Mouse (Mus musculus) ovary, adult 18-20 months (tissue): ENCODE measurements at regions not wholly inside any gene's neighbourhood (a gene's known extent, or its start where the extent isn't known, plus 50 kb on each side); places are given as distances from the start of the nearest gene placed in this dataset.

Source experiments
- DNase-seq: peaks from one replicate; pipeline ENCODE4 v3.0.0; 2022; ENCODE audit warnings: low spot score, mixed read lengths

- DNase-seq = no peak
Observed at GRCm38 (mm10) chr8:30946154-30947065, 2482.1 kb upstream of the 5930422O12Rik start.

GRCm38 (mm10) chr8:30952818-30953217 lies 2475.7 kb upstream of the 5930422O12Rik start:
- no peak for DNase-seq

GRCm38 (mm10) chr8:30959436-30960180 lies 2468.9 kb upstream of the 5930422O12Rik start:
- DNase-seq = no peak

- DNase-seq = no peak
Observed at GRCm38 (mm10) chr8:30960486-30960885, 2468.0 kb upstream of the 5930422O12Rik start.

DNA sequence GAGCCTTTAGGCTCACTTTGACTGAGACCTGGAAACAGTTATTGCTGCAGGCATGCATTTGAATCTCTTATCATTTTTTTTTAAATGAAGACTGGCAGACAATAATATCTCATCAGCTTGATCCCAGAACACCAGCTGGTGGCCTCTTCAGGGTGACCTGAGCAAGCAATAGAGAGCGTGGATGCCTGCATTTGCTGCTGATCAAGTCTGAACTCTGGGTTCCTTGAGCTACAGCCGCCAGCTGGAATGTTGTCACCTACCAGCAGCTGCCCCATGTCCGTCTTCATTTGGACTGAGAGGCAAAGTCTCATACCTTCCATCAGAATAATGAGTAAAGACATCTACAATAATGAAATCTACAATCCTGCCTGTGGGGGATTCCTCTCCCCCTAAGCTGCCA lies 2466.3 kb upstream of the 5930422O12Rik start:
- no peak for DNase-seq

- DNase-seq = no peak
Observed at GRCm38 (mm10) chr8:30982814-30983213, 2445.7 kb upstream of the 5930422O12Rik start.

DNA sequence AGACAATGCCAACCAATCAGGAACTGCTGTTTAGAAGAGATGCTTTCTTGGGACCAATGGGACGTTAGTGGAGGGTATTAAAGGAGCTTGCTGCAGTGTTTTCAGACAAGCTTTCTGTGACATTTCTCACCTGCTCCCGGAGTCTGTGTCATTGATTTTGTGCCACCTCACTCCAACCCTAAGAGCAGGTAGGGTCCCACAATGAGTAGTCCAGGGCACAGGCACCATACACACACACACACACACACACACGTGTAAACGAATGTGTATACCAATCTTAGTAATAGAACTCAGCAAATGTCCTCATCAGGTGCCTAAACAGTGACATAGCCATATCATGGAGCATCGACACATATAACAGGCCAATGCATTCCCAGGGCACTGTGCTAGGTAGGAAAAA lies 2440.5 kb upstream of the 5930422O12Rik start:
- no peak for DNase-seq

- DNase-seq = no peak
Observed at GRCm38 (mm10) chr8:30998657-30999056, 2429.9 kb upstream of the 5930422O12Rik start.

DNA sequence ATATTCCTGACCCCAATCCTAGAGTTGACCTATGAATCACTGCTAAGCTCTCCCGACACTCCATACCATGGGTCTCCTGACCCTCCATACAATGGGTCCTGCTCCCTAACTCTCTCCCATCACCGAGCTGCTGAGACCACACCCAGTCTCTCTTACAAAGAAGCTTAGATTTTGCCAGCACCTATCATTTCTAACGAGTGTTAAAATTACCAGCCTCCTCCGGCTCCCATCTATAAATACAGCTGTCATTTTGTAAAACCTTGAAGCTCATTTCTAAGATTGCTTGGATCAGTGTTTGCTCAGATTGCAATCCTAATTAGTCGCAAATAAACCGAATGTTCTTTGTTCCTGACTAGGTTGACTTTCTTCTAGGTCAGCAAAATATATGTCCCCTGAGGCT lies 2428.4 kb upstream of the 5930422O12Rik start:
- no peak for DNase-seq

GRCm38 (mm10) chr8:31001980-31002730 lies 2426.4 kb upstream of the 5930422O12Rik start:
- no peak for DNase-seq

- DNase-seq = no peak
Observed at GRCm38 (mm10) chr8:31008309-31008708, 2420.2 kb upstream of the 5930422O12Rik start.

DNA sequence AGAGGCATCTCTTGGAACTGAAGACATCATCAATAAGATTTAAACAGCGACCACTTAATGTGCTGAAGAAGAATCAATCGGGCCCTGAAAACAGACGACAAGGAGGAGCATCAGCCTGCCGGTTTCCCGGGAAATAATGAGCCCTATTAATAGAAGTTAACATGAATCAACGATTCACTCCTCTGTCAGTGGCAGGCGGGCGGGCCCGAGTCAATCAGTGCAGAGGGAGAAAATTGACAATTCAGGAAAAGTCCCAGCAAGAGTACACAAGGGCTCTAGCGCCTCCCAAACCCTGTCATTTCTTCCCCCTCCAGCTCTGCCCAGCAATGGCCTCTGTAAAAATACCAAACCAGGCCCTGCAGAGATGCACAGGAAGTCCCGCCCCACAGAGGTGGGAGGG lies 2416.4 kb upstream of the 5930422O12Rik start:
- DNase-seq = no peak

DNA sequence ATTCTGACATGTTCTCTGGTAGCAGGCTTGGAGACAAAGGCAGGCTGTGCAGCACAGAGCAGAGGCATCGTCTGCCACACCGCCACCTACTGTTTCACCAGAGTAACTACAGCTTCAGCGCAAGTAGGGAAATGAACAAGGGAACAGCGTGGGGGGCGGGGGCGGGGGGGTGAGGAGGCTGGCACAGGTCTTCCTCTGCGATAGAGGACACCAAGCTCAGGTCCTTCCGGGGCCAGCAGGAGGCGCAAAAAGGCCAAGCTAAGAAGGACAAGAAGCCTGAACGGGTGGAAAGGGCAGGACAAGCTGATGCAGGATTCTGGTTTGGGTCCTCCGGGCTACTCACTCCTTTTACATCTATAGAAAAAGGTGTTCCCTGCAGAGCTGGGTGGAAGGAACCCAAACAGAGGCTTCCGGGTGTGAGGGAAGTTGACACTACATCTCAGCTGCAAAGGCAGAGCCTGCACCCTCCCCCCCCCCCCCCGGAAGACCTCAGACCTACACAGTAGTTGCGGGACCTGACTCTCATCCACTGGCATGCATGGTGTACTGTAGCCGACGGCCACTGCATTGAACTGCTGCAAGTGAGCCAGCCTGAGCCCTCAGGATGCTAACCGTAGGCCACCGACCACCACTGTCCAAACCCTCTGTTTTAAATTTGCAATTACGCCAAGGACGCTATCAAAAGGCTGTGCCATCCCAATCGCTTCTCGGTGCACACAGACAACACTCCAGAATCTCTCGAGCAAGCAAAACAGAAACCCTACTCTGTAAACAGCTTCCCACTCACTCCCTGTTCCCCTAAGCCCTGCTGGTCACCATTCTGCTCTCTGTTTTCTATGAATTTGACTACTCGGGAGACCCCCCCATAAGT lies 2396.6 kb upstream of the 5930422O12Rik start:
- peak; percentile 59 for DNase-seq

DNA sequence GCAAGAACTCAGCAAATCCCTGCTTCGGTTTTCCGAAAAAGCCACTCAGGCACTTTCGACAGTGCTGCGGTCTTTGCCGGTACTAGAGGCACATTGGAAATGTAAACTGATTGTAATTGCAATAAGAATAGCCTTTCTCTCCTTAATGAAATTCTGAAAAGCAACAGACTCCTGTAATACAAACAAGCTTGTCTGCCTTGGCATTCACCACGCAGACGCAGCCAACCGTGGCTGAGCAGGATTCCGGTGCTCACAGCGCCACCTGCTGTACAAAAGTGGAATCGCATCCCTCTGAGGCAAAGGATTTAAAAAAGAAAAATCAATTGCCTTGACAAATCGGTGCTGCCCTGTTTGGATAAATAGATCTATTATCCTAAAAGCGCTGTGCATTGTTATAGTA lies 2395.2 kb upstream of the 5930422O12Rik start:
- peak; percentile 72 for DNase-seq

GRCm38 (mm10) chr8:31036892-31037291 lies 2391.6 kb upstream of the 5930422O12Rik start:
- DNase-seq = no peak
